Mouse (Mus musculus) heart, adult 2 months (tissue): ENCODE results near the gene Krt18. TPM values are rescaled to one million over a fixed set of nuclear protein-coding genes. Genes with fewer than 3 reads are reported as not detected.

Experiments used
- DNase-seq, 2 experiments: peaks; one replicate each; pipeline ENCODE4 v3.0.0; 2021
- H3K27ac ChIP-seq: fragments of 200-600 bp; 2 replicates; pipeline ENCODE4 v1.8.1; 2022
- H3K27me3 ChIP-seq: fragments of 200-500 bp; 2 replicates; pipeline ENCODE4 v1.6.1; 2012; ENCODE audit warnings: mild to moderate bottlenecking, low read length, inconsistent platforms, mixed read lengths; ENCODE audit not compliant: control insufficient read depth, insufficient read depth
- H3K36me3 ChIP-seq: fragments of 200-500 bp; 2 replicates; pipeline ENCODE4 v1.6.1; 2012; ENCODE audit warnings: low read length, inconsistent platforms; ENCODE audit not compliant: control insufficient read depth, insufficient read depth
- H3K4me1 ChIP-seq: fragments of 200-500 bp; 2 replicates; pipeline ENCODE4 v1.6.1; 2011; ENCODE audit warnings: low read length; ENCODE audit not compliant: control insufficient read depth, insufficient read depth
- H3K4me3 ChIP-seq: fragments of 200-600 bp; 2 replicates; pipeline ENCODE4 v1.8.1; 2022
- H3K79me2 ChIP-seq: fragments of 200-500 bp; replicated peaks from 2 replicates; pipeline ENCODE4 v1.6.1; 2012; ENCODE audit warnings: mild to moderate bottlenecking, inconsistent platforms, low read length, moderate library complexity, mixed read lengths; ENCODE audit not compliant: control insufficient read depth, insufficient read depth
- H3K9ac ChIP-seq: fragments of 200-500 bp; 2 replicates; pipeline ENCODE4 v1.6.1; 2012; ENCODE audit warnings: low read depth, mild to moderate bottlenecking, control low read depth, inconsistent platforms, low read length, mixed read lengths
- CTCF ChIP-seq: fragments of 200-600 bp; IDR thresholded peaks from 2 replicates; pipeline ENCODE4 v1.8.1; 2022; ENCODE audit warnings: antibody characterized with exemption, mild to moderate bottlenecking, moderate library complexity
- EP300 ChIP-seq: fragments of 200-500 bp; IDR thresholded peaks from 2 replicates; pipeline ENCODE4 v1.6.1; 2011; ENCODE audit warnings: low read depth, low read length, control low read depth; ENCODE audit not compliant: insufficient read depth
- POLR2A ChIP-seq: fragments of 200-500 bp; IDR thresholded peaks from 2 replicates; pipeline ENCODE4 v1.6.1; 2011; ENCODE audit warnings: mild to moderate bottlenecking, low read depth, low read length, control low read depth; ENCODE audit not compliant: insufficient read depth
- WGBS: fragments of 180-500 bp; shearing (Covaris S2); methylation state at CpG from one replicate; pipeline ENCODE4 v1.1.7; 2018; 5-methylcytosine and 5-hydroxymethylcytosine counted together
- intact Hi-C: fragments of 180-260 bp; cut with DNase I; formaldehyde crosslinking; loops from one replicate; pipeline ENCODE4 v1.15.1; 2025
- polyA plus RNA-seq: library from polyadenylated mRNA; depleted of rRNA; stranded (reverse); fragments of >200 nt; gene quantifications from 2 replicates; pipeline ENCODE4 v1.2.3, GENCODE M21; 2012
- total RNA-seq, 2 experiments: library from RNA; stranded (reverse); gene quantifications; 2 replicates each; pipeline ENCODE4 v1.2.3; 2021

The Krt18 gene
- total and polyA plus RNA-seq, 3 experiments, result 2.6 to 6.7 (median 2.7) TPM

GRCm38 (mm10) chr15:102056495-102057174 is 28.7 kb downstream of the Krt18 start:
- intact Hi-C loops, result no loop called here
- DNase-seq, result peak; percentile 29 to 49
- H3K27ac ChIP-seq, result no peak overlapping the region
- WGBS, result 69% methylated on average over 15 of the region's 15 CpGs
- H3K9ac ChIP-seq, result no peak overlapping the region
- TF ChIP-seq CTCF (no peak), POLR2A (no peak), EP300 (no peak)
- H3K27me3 ChIP-seq, result 0 out of 2 replicates have a peak, but pooled peaks cover 1% of the 10 kb centered on the region
- no peaks in the 10 kb centered on the region for H3K36me3 ChIP-seq
- no peaks in the 10 kb centered on the region for H3K4me1 ChIP-seq
- H3K4me3 ChIP-seq, result no peak overlapping the region
- H3K79me2 ChIP-seq, result no peaks in the 10 kb centered on the region

GRCm38 (mm10) chr15:102065661-102066325 is 37.8 kb downstream of the Krt18 start:
- H3K9ac ChIP-seq, result no peak overlapping the region
- intact Hi-C loops, result loop anchor here (1.0 to 5.0 kb wide), 4 partner anchors 77 to 728 kb away; no protein-coding TSS in a partner anchor
- H3K27me3 ChIP-seq, result no peaks in the 10 kb centered on the region
- 3% methylated on average over 20 of the region's 20 CpGs for WGBS
- H3K36me3 ChIP-seq, result no peaks in the 10 kb centered on the region
- no peaks in the 10 kb centered on the region for H3K4me1 ChIP-seq
- H3K4me3 ChIP-seq, result no peak overlapping the region
- peak; percentile 90 to 91 for DNase-seq
- TF ChIP-seq EP300 (peak; percentile 95; the same call in 1 of the 2 replicates), CTCF (no peak; the same call in 1 of the 2 replicates)
- no peaks in the 10 kb centered on the region for H3K79me2 ChIP-seq
- H3K27ac ChIP-seq, result no peak overlapping the region

- Histone ChIP-seq H3K9ac (no peak overlapping the region), H3K4me3 (no peak overlapping the region), H3K27ac (no peak overlapping the region), H3K36me3 (peaks cover 7% of the 10 kb centered on the region), H3K4me1 (no peaks in the 10 kb centered on the region; the same call in 1 of the 2 replicates), H3K79me2 (peaks cover 6% of the 10 kb centered on the region; the same call in 1 of the 2 replicates), H3K27me3 (no peaks in the 10 kb centered on the region)
- WGBS, result 65% methylated on average over 13 of the region's 13 CpGs
- intact Hi-C loops, result loop anchor here (10.0 kb wide), 1 partner anchor 604 kb away; the partner anchor contains the start of gene Atp5g2
- no peak for DNase-seq
- TF ChIP-seq EP300 (no peak), CTCF (no peak), POLR2A (no peak)
These were observed 42.8 kb downstream of the Krt18 start for GRCm38 (mm10) chr15:102070476-102071467.

- Histone ChIP-seq H3K36me3 (peaks cover 7% of the 10 kb centered on the region), H3K4me3 (peak overlapping the region; percentile 52), H3K9ac (no peak overlapping the region), H3K27me3 (no peaks in the 10 kb centered on the region), H3K4me1 (no peaks in the 10 kb centered on the region; the same call in 1 of the 2 replicates), H3K27ac (peak overlapping the region; percentile 92), H3K79me2 (peaks cover 6% of the 10 kb centered on the region; the same call in 1 of the 2 replicates)
- 15% methylated on average over 6 of the region's 6 CpGs for WGBS
- DNase-seq, result no peak
- no peak for TF ChIP-seq EP300
- no peak for TF ChIP-seq POLR2A
- no peak for TF ChIP-seq CTCF
- intact Hi-C loops, result loop anchor here (10.0 kb wide), 1 partner anchor 602 kb away; the partner anchor contains the start of gene Atp5g2
These were observed 45.1 kb downstream of the Krt18 start for GRCm38 (mm10) chr15:102072963-102073558.

- WGBS, result under 1% methylated on average over 58 of the region's 58 CpGs
- TF ChIP-seq CTCF (peak; percentile 15; the same call in 1 of the 2 replicates), EP300 (peak; percentile 33; the same call in 1 of the 2 replicates), POLR2A (peak; percentile 64)
- peaks cover 6% of the 10 kb centered on the region; the same call in 1 of the 2 replicates for H3K79me2 ChIP-seq
- H3K27me3 ChIP-seq, result no peaks in the 10 kb centered on the region
- H3K9ac ChIP-seq, result peak within 1 kb of the TSS; percentile 85
- H3K36me3 ChIP-seq, result peaks cover 7% of the 10 kb centered on the region
- intact Hi-C loops, result loop anchor here (10.0 kb wide), 1 partner anchor 601 kb away; the partner anchor contains the start of gene Atp5g2
- peak within 1 kb of the TSS; percentile 88 for H3K4me3 ChIP-seq
- peak within 1 kb of the TSS; percentile 92 for H3K27ac ChIP-seq
- peak; percentile 97 to 100 for DNase-seq
- H3K4me1 ChIP-seq, result no peaks in the 10 kb centered on the region; the same call in 1 of the 2 replicates
These were observed 45.6 kb downstream of the Krt18 start, which contains the start of gene Eif4b for GRCm38 (mm10) chr15:102073559-102074069. TSS of gene Eif4b (plus strand) at chr15:102073773.
